Mouse (Mus musculus): ENCODE measurements around the gene Dok7. TPM values are rescaled to one million over a fixed set of nuclear protein-coding genes. Genes with fewer than 3 reads are reported as not detected.
A peak's percentile ranks its signal among the peaks of the same experiment; 100 is the strongest.

The Dok7 gene
- polyA plus RNA-seq, 1 experiment from 2014 or later = 0.89 TPM

- Histone ChIP-seq H3K4me2 (ENCODE audit: low read length) (no peak overlapping the region), H3K4me3 (replicated peaks; ENCODE audit: low read depth, low read length) (no peak overlapping the region), H3K27ac (no peak overlapping the region), H3K9me3 (replicated peaks; ENCODE audit: low read length) (no peaks in the 10 kb centered on the region), H3K9ac (ENCODE audit: low read depth, low read length) (no peak overlapping the region), H3K27me3 (ENCODE audit: insufficient read depth, low read length) (no peaks in the 10 kb centered on the region), H3K4me1 (replicated peaks; ENCODE audit: insufficient read depth, low read length) (no peaks in the 10 kb centered on the region), H3K36me3 (ENCODE audit: insufficient read depth, low read length) (0 out of 2 replicates have a peak, but pooled peaks cover 15% of the 10 kb centered on the region)
- DNase-seq (ENCODE audit: low spot score) = no peak
- TF ChIP-seq CTCF (IDR thresholded peaks at IDR 0.05; ENCODE audit: low read depth) = no peak
- WGBS = 80% methylated on average over 9 of the region's 9 CpGs
- ATAC-seq (replicated peaks; ENCODE audit: low FRiP score, low read depth) = no peak
Observed at GRCm38 (mm10) chr5:35020410-35021241, 35.9 kb upstream of the Dok7 start.

- H3K4me2 ChIP-seq (ENCODE audit: low read length) = no peak overlapping the region
- TF ChIP-seq CTCF (IDR thresholded peaks at IDR 0.05; ENCODE audit: low read depth) = peak; percentile 80
- no peak overlapping the region for H3K9ac ChIP-seq (ENCODE audit: low read depth, low read length)
- H3K9me3 ChIP-seq (replicated peaks; ENCODE audit: low read length) = no peaks in the 10 kb centered on the region
- DNase-seq (ENCODE audit: low spot score) = peak; percentile 52
- ATAC-seq (replicated peaks; ENCODE audit: low FRiP score, low read depth) = peak; percentile 62; the same call in 1 of the 2 replicates
- H3K4me1 ChIP-seq (replicated peaks; ENCODE audit: insufficient read depth, low read length) = no peaks in the 10 kb centered on the region
- no peaks in the 10 kb centered on the region for H3K27me3 ChIP-seq (ENCODE audit: insufficient read depth, low read length)
- no peak overlapping the region for H3K27ac ChIP-seq
- H3K36me3 ChIP-seq (ENCODE audit: insufficient read depth, low read length) = peaks cover 45% of the 10 kb centered on the region
- H3K4me3 ChIP-seq (replicated peaks; ENCODE audit: low read depth, low read length) = no peak overlapping the region
- WGBS = 25% methylated on average over 2 of the region's 2 CpGs
Observed at GRCm38 (mm10) chr5:35024975-35025374, 31.6 kb upstream of the Dok7 start.

GRCm38 (mm10) chr5:35029303-35029702, 27.3 kb upstream of the Dok7 start:
- TF ChIP-seq CTCF (IDR thresholded peaks at IDR 0.05; ENCODE audit: low read depth) = no peak
- H3K27me3 ChIP-seq (ENCODE audit: insufficient read depth, low read length) = no peaks in the 10 kb centered on the region
- H3K4me3 ChIP-seq (replicated peaks; ENCODE audit: low read depth, low read length) = no peak overlapping the region
- WGBS = 96% methylated on average over 1 of the region's 1 CpGs
- H3K36me3 ChIP-seq (ENCODE audit: insufficient read depth, low read length) = peaks cover 56% of the 10 kb centered on the region
- ATAC-seq (replicated peaks; ENCODE audit: low FRiP score, low read depth) (no peak), DNase-seq (ENCODE audit: low spot score) (no peak)
- no peak overlapping the region for H3K9ac ChIP-seq (ENCODE audit: low read depth, low read length)
- H3K4me2 ChIP-seq (ENCODE audit: low read length) = no peak overlapping the region
- H3K27ac ChIP-seq = no peak overlapping the region
- no peaks in the 10 kb centered on the region for H3K9me3 ChIP-seq (replicated peaks; ENCODE audit: low read length)
- H3K4me1 ChIP-seq (replicated peaks; ENCODE audit: insufficient read depth, low read length) = no peaks in the 10 kb centered on the region

- TF ChIP-seq CTCF (IDR thresholded peaks at IDR 0.05; ENCODE audit: low read depth) = no peak
- Histone ChIP-seq H3K4me3 (replicated peaks; ENCODE audit: low read depth, low read length) (no peak overlapping the region), H3K9ac (ENCODE audit: low read depth, low read length) (no peak overlapping the region), H3K27me3 (ENCODE audit: insufficient read depth, low read length) (no peaks in the 10 kb centered on the region), H3K9me3 (replicated peaks; ENCODE audit: low read length) (no peaks in the 10 kb centered on the region), H3K27ac (no peak overlapping the region), H3K36me3 (ENCODE audit: insufficient read depth, low read length) (peaks cover 57% of the 10 kb centered on the region), H3K4me2 (ENCODE audit: low read length) (no peak overlapping the region), H3K4me1 (replicated peaks; ENCODE audit: insufficient read depth, low read length) (no peaks in the 10 kb centered on the region)
- WGBS = 90% methylated on average over 5 of the region's 5 CpGs
- ATAC-seq (replicated peaks; ENCODE audit: low FRiP score, low read depth) (no peak), DNase-seq (ENCODE audit: low spot score) (no peak)
Observed at GRCm38 (mm10) chr5:35029755-35030154, 26.8 kb upstream of the Dok7 start.

- H3K9me3 ChIP-seq (replicated peaks; ENCODE audit: low read length) = no peaks in the 10 kb centered on the region
- peak; percentile 59 for TF ChIP-seq CTCF (IDR thresholded peaks at IDR 0.05; ENCODE audit: low read depth)
- peaks cover 33% of the 10 kb centered on the region; the same call in 1 of the 2 replicates for H3K36me3 ChIP-seq (ENCODE audit: insufficient read depth, low read length)
- WGBS = 73% methylated on average over 5 of the region's 5 CpGs
- no peak overlapping the region for H3K27ac ChIP-seq
- no peak overlapping the region for H3K4me3 ChIP-seq (replicated peaks; ENCODE audit: low read depth, low read length)
- H3K27me3 ChIP-seq (ENCODE audit: insufficient read depth, low read length) = no peaks in the 10 kb centered on the region
- H3K4me1 ChIP-seq (replicated peaks; ENCODE audit: insufficient read depth, low read length) = no peaks in the 10 kb centered on the region
- no peak for DNase-seq (ENCODE audit: low spot score)
- no peak overlapping the region for H3K4me2 ChIP-seq (ENCODE audit: low read length)
- no peak overlapping the region for H3K9ac ChIP-seq (ENCODE audit: low read depth, low read length)
- ATAC-seq (replicated peaks; ENCODE audit: low FRiP score, low read depth) = no peak
Observed at GRCm38 (mm10) chr5:35033068-35033467, 23.5 kb upstream of the Dok7 start.

GRCm38 (mm10) chr5:35033619-35034018, 22.9 kb upstream of the Dok7 start:
- H3K27ac ChIP-seq = no peak overlapping the region
- no peak overlapping the region for H3K4me3 ChIP-seq (replicated peaks; ENCODE audit: low read depth, low read length)
- DNase-seq (ENCODE audit: low spot score) = no peak
- H3K36me3 ChIP-seq (ENCODE audit: insufficient read depth, low read length) = peaks cover 29% of the 10 kb centered on the region; the same call in 1 of the 2 replicates
- no peak overlapping the region for H3K9ac ChIP-seq (ENCODE audit: low read depth, low read length)
- ATAC-seq (replicated peaks; ENCODE audit: low FRiP score, low read depth) = no peak
- H3K4me2 ChIP-seq (ENCODE audit: low read length) = no peak overlapping the region
- no peak for TF ChIP-seq CTCF (IDR thresholded peaks at IDR 0.05; ENCODE audit: low read depth)
- H3K27me3 ChIP-seq (ENCODE audit: insufficient read depth, low read length) = no peaks in the 10 kb centered on the region
- no peaks in the 10 kb centered on the region for H3K4me1 ChIP-seq (replicated peaks; ENCODE audit: insufficient read depth, low read length)
- H3K9me3 ChIP-seq (replicated peaks; ENCODE audit: low read length) = no peaks in the 10 kb centered on the region
- 95% methylated on average over 1 of the region's 1 CpGs for WGBS
